Mouse (Mus musculus): ENCODE measurements around the gene Rabif. TPM values are rescaled to one million over a fixed set of nuclear protein-coding genes. Genes with fewer than 3 reads are reported as not detected.

Gene Rabif
- polyA plus RNA-seq (2012; rRNA removed) = 45.0 and 45.1 TPM in 2 replicates

DNA sequence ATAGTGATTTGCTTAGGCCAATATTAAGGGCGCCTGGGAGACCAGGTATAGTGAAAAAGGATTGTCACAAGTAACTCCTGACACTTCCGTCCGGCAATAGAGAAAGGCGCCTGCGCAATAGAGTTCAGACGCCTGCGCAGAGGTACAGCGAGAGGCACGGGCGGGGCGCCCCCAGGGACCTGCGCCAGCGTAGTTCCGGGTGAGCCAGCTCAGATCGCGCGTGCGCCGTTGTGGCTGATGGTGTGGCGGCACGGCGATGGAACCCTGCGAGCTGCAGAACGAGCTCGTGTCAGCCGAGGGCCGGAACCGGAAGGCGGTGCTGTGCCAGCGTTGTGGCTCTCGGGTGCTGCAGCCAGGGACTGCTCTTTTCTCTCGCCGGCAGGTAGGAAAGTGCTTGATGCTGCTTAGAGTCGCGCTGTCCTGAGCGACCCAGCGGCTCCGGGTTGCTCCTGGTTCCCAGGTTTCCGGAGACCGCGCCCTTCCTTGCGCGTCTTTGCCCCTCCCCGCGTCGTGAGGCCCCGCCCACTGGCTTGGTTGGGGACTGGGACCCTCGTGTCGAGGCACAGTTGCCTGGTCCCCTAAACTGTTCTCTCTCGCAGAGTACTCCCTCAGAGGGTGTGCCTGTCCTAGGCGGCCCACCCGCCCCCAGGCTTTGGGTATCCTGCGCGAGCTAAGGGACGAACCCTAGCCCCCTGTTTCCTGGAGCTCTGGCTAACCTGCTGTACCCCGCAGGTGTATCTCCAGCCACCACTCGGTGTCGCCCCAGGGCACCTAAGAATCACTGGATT lies at the start of gene Rabif:
Gene Rabif (plus strand): TSS at position 221 of the 788 bp plus-strand sequence.

DNA sequence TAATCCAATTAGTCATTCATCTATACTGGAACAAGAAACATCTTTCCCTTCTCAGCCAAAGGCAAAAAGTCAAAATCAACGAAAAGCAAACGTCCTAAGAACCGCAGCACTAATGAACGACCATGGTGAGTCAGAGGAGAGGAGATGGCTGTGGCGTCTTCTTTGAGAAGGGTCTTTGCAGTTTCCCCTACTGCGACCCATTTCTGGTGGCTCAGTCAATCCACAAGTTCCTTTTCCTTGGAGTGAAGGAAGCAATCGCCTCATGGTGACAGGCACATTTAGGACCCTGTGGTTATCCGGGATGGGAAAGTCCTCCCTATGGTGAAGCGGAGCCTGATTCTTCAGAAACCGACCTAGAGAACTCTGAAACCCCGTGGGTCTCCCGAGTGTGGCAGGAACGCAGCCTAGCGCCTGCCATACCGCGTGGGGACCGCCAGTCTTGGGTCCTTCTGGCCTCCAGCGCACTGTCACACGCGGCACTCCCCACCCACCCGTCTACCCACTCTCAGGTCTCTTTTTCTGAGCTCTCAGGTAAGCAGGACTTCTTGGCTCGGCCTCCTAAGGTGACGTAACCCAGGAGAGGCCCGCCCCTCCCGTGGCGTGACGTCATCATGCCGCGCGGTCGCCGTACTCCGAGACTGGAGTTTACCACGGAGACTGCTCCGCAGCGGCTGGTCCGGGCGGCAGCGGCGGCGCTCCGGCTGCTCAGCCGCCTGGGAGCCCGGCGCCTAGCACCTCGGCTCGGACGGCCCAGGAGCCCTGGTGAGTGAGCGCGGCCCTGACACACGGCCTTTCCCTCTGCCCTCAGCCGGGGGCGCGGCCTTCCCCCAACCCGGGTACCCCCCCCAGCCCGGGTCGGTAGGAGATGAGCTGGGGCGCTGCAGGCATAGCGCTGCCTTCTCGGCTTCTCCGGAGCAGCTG lies 39.3 kb upstream of the Rabif start, which contains the start of gene Klhl12:
Gene Klhl12 (plus strand): TSS at position 628 of the 921 bp plus-strand sequence.

DNA sequence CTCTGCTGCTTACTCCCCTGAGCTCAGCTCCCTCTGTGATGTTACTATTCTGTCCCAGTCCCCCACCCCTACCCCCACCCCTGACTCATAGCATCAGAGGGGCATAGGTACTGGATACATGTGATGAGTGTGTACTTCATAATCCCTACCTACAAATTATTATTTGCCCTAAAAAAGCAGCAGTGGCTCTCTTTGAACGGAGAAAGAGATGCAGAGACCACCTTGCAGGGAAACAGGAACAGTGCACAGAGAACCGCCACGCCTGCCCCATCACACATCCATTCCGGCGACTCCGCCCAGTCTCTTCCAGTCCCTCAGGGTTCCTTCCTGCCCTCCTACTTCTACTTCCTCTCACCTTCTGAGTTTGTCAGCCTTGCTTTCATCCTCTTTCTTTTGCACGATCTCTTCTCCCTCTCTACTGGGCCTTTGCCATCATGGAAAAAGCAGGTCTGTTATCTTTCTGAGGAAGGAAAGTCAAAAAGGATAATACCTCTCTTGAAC lies 55.2 kb downstream of the Rabif start, which contains the start of gene Mgat4e:
Gene Mgat4e (minus strand): TSS at position 51 of the 501 bp plus-strand sequence.

Other genes with a start within 250 kb of the Rabif start
- gene Myog, start 204.7 kb upstream of the Rabif start, polyA plus RNA-seq (2012; rRNA removed) = 0.13 and 4.1 TPM in 2 replicates
- gene Ppfia4, start 161.7 kb upstream of the Rabif start, polyA plus RNA-seq (2012; rRNA removed) = 61.0 and 61.3 TPM in 2 replicates
- gene Tmem183a, start 132.7 kb upstream of the Rabif start, polyA plus RNA-seq (2012; rRNA removed) = 97.6 and 114 TPM in 2 replicates
- not detected in 2 replicates for gene 4933406M09Rik, start 108.7 kb upstream of the Rabif start, polyA plus RNA-seq (2012; rRNA removed)
- gene Cyb5r1, start 89.1 kb upstream of the Rabif start, polyA plus RNA-seq (2012; rRNA removed) = 9.6 and 10.8 TPM in 2 replicates
- gene Adipor1, start 79.3 kb upstream of the Rabif start, polyA plus RNA-seq (2012; rRNA removed) = 52.3 and 52.4 TPM in 2 replicates
- gene Klhl12, start 39.1 kb upstream of the Rabif start, polyA plus RNA-seq (2012; rRNA removed) = 26.5 and 27.2 TPM in 2 replicates
- 0.07 TPM in 1 of 2 replicates, not detected in the other for gene Mgat4e, start 55.0 kb downstream of the Rabif start, polyA plus RNA-seq (2012; rRNA removed)
- 47.1 and 49.4 TPM in 2 replicates for gene Kdm5b, start 65.5 kb downstream of the Rabif start, polyA plus RNA-seq (2012; rRNA removed)
- 2.9 and 4.9 TPM in 2 replicates for gene Syt2, start 152.0 kb downstream of the Rabif start, polyA plus RNA-seq (2012; rRNA removed)

Data from central nervous system, embryonic 18 days (tissue).